Mouse (Mus musculus) limb, embryonic 13.5 days (tissue): ENCODE data around the gene Igfbp1. TPM values are rescaled to one million over a fixed set of nuclear protein-coding genes. Genes with fewer than 3 reads are reported as not detected.
"Not testable (repeated sequence)": the region's sequence is repeated elsewhere in the genome, so short reads cannot be mapped to it uniquely, and the experiment has no call there.

ENCODE experiments used
- ATAC-seq: fragments of 200-750 bp; cut with Nextera tagmentation; 2 replicates; pipeline ENCODE4 v1.8.0; 2017; ENCODE audit warnings: low read depth, moderate number of reproducible peaks, moderate TSS enrichment; ENCODE audit not compliant: low FRiP score
- H3K27ac ChIP-seq: fragments of 300-500 bp; sonication (generic); 2 replicates; pipeline ENCODE4 v1.5.1; 2015; ENCODE audit warnings: inconsistent platforms, mild to moderate bottlenecking, moderate library complexity
- H3K27me3 ChIP-seq: fragments of 300-500 bp; sonication (generic); 2 replicates; pipeline ENCODE4 v1.6.1; 2015; ENCODE audit warnings: mild to moderate bottlenecking, inconsistent platforms
- H3K36me3 ChIP-seq: fragments of 300-500 bp; sonication (generic); 2 replicates; pipeline ENCODE4 v1.6.1; 2015; ENCODE audit warnings: inconsistent platforms, mild to moderate bottlenecking, moderate library complexity
- H3K4me1 ChIP-seq: fragments of 300-500 bp; sonication (generic); 2 replicates; pipeline ENCODE4 v1.6.1; 2015; ENCODE audit warnings: inconsistent platforms
- H3K4me2 ChIP-seq: fragments of 300-500 bp; sonication (generic); replicated peaks from 2 replicates; pipeline ENCODE4 v1.6.1; 2015; ENCODE audit warnings: inconsistent platforms, mild to moderate bottlenecking, moderate library complexity
- H3K4me3 ChIP-seq: fragments of 300-500 bp; sonication (generic); 2 replicates; pipeline ENCODE4 v1.5.1; 2015; ENCODE audit warnings: moderate library complexity, mild to moderate bottlenecking, inconsistent platforms
- H3K9ac ChIP-seq: fragments of 300-500 bp; sonication (generic); 2 replicates; pipeline ENCODE4 v1.6.1; 2015; ENCODE audit warnings: mild to moderate bottlenecking, inconsistent platforms
- H3K9me3 ChIP-seq: fragments of 300-500 bp; sonication (generic); 2 replicates; pipeline ENCODE4 v1.6.1; 2016; ENCODE audit warnings: inconsistent platforms
- WGBS: fragments of 180-500 bp; shearing (Covaris S2); methylation state at CpG from one replicate; pipeline ENCODE4 v1.1.7; 2015; 5-methylcytosine and 5-hydroxymethylcytosine counted together
- polyA plus RNA-seq: library from polyadenylated mRNA; unstranded; fragments of >200 nt; fragmentation: Nextera tagmentation; extraction: Ambion mirVana; gene quantifications from 2 replicates; pipeline ENCODE4 v1.2.1, GENCODE M21; 2015

The Igfbp1 gene
- polyA plus RNA-seq, 1 experiment from 2014 or later = 3.6 TPM

GRCm38 (mm10) chr11:7214342-7214660, 16.7 kb downstream of the Igfbp1 start:
- Histone ChIP-seq H3K4me2 (peak overlapping the region; percentile 93), H3K27me3 (peaks cover 54% of the 10 kb centered on the region), H3K9me3 (no peaks in the 10 kb centered on the region), H3K9ac (peak overlapping the region; percentile 66; the same call in 1 of the 2 replicates), H3K4me3 (peak overlapping the region; percentile 68), H3K4me1 (peaks cover 31% of the 10 kb centered on the region), H3K36me3 (peaks cover 5% of the 10 kb centered on the region), H3K27ac (no peak overlapping the region; the same call in 1 of the 2 replicates)
- ATAC-seq = no peak
- under 1% methylated on average over 12 of the region's 12 CpGs for WGBS

DNA sequence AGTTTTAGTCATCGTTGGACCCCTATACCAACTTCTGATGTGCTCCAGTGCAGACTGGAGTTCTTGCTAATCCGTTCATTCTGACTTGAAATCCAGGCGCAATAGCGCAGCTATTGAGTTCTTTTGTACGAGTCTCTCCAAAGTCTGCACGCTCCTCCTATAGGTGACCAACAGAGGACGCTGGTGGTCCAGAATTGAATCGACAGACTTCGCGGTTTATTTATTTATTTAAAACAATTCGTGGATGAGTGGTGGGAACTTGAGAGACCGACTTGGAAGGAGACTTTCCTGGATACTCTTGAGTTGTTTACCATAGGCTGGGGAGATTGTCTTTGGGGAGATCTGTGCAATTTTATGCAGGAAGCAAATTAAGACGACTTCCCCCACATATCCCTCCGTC, 17.2 kb downstream of the Igfbp1 start:
- H3K27ac ChIP-seq = no peak overlapping the region
- WGBS = 9% methylated on average over 14 of the region's 14 CpGs
- peaks cover 54% of the 10 kb centered on the region for H3K27me3 ChIP-seq
- H3K36me3 ChIP-seq = peaks cover under 1% of the 10 kb centered on the region; the same call in 1 of the 2 replicates
- peaks cover 31% of the 10 kb centered on the region for H3K4me1 ChIP-seq
- H3K4me2 ChIP-seq = peak overlapping the region; percentile 93
- no peak for ATAC-seq
- H3K9me3 ChIP-seq = no peaks in the 10 kb centered on the region
- peak overlapping the region; percentile 68 for H3K4me3 ChIP-seq
- no peak overlapping the region for H3K9ac ChIP-seq

GRCm38 (mm10) chr11:7215703-7216102, 18.1 kb downstream of the Igfbp1 start:
- Histone ChIP-seq H3K4me2 (no peak overlapping the region), H3K4me1 (peaks cover 28% of the 10 kb centered on the region), H3K27me3 (peaks cover 53% of the 10 kb centered on the region), H3K9me3 (no peaks in the 10 kb centered on the region), H3K36me3 (no peaks in the 10 kb centered on the region), H3K27ac (no peak overlapping the region), H3K9ac (no peak overlapping the region), H3K4me3 (no peak overlapping the region)
- ATAC-seq = no peak
- 11% methylated on average over 8 of the region's 8 CpGs for WGBS

DNA sequence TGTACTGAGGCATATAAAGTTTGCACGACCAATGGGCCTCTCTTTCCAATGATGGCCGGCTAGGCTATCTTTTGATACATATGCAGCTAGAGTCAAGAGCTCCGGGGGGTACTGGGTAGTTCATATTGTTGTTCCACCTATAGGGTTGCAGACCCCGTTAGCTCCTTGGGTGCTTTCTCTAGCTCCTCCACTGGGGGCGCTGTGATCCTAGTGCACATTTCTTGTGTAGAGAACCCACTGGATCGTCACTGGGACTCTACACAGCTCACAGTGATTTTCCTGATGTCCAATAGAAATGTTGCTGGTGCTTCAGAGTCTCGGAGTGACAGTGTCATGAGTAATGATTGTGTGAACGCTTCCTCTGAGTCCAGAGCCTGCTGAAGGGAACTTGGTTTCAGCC, 24.2 kb downstream of the Igfbp1 start:
- not testable (repeated sequence) for H3K4me3 ChIP-seq, H3K27ac ChIP-seq, H3K4me2 ChIP-seq, H3K36me3 ChIP-seq, H3K9me3 ChIP-seq, H3K27me3 ChIP-seq, ATAC-seq, H3K4me1 ChIP-seq, H3K9ac ChIP-seq
- WGBS = 76% methylated on average over 8 of the region's 8 CpGs

DNA sequence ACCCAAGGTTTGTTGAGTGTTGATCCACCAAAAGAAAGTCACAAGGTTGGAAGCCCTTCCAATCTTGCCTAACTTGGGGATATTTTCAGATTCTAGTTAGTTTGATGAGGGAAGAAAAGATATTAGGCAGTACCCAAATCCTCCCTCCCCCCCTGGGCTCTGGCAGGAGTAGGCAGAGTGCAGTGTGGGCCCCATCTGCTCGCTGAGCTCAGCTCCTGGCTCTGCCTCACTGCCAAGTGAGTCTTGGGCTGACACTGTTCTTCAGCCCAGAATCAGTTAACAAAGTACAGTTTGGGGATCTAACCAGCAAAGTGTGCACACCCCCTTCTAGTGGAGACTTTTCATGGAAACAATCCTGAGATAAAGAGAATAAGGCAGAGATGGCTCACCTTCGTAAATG, 28.6 kb downstream of the Igfbp1 start:
- no peaks in the 10 kb centered on the region for H3K9me3 ChIP-seq
- no peak overlapping the region for H3K4me2 ChIP-seq
- WGBS = 47% methylated on average over 2 of the region's 2 CpGs

DNA sequence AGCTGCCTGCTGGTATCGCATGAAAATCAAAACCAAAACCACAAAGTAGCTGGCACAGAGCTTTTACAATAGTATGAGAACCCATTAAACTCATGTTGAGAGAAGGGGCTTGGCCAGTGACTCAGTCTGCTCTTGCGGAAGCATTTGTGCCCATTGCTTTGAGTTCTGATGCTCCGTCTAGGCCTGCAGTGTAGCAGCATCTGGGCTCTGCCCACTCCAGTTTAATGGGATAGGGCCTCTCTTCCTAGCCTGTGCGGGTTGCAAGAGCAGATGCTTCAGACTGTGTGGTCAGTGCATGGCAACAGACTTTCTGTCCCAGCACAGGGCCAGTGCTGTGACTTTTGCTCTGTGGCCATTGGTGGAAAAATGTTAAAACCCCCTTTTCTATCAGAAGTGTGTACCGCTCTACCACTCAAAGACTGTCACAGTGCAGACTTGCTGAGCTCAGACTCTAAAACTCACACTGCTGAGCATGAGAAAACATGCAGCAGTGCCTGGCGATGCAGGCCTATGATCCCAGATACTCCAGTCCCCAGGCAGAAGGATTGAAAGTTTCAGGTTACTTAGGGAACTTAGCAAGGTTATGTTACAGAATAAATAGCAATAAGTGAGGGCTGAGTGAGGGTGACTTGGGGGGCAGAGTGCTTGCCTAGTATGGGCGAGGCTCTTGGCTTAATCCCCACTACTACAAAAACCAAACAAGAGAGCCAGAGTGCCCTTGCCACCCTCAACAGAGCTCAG, 29.4 kb downstream of the Igfbp1 start:
- Histone ChIP-seq H3K9me3 (no peaks in the 10 kb centered on the region), H3K27me3 (no peaks in the 10 kb centered on the region), H3K9ac (no peak overlapping the region), H3K4me3 (no peak overlapping the region), H3K27ac (peak overlapping the region; percentile 62; the same call in 1 of the 2 replicates), H3K36me3 (no peaks in the 10 kb centered on the region), H3K4me2 (no peak overlapping the region), H3K4me1 (peaks cover 13% of the 10 kb centered on the region; the same call in 1 of the 2 replicates)
- WGBS = 68% methylated on average over 7 of the region's 7 CpGs
- peak; percentile 81 for ATAC-seq

More for the DNA sequence above, 28.6 kb downstream of the Igfbp1 start:
- H3K36me3 ChIP-seq = no peaks in the 10 kb centered on the region
- H3K4me1 ChIP-seq = peaks cover 13% of the 10 kb centered on the region; the same call in 1 of the 2 replicates
- no peak overlapping the region for H3K27ac ChIP-seq
- H3K4me3 ChIP-seq = no peak overlapping the region
- no peak overlapping the region for H3K9ac ChIP-seq
- no peaks in the 10 kb centered on the region for H3K27me3 ChIP-seq
- ATAC-seq = no peak

DNA sequence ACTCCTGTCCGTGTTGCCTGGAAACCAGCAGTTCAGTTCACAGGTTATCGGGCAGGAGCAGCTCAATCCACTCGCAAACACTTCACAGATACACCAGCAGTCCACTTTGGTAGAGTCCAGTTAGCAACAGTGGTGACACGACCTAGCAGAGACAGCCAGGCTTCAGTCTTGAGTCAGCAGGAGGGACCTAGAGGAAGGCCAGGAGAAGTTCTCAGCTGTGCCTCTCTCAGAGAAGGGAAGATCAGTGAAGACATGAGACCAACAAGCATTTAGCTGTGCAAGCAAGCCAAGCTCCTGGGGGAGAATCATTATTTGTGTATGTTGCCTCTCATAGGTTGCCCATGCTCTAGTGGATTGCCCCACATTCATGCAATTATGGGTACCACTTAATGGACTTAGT, 30.5 kb downstream of the Igfbp1 start:
- H3K27me3 ChIP-seq = no peaks in the 10 kb centered on the region
- H3K9me3 ChIP-seq = no peaks in the 10 kb centered on the region
- H3K4me1 ChIP-seq = peaks cover 13% of the 10 kb centered on the region; the same call in 1 of the 2 replicates
- no peak overlapping the region for H3K27ac ChIP-seq
- H3K4me2 ChIP-seq = no peak overlapping the region
- no peak overlapping the region for H3K9ac ChIP-seq
- 84% methylated on average over 4 of the region's 4 CpGs for WGBS
- ATAC-seq = no peak
- H3K36me3 ChIP-seq = no peaks in the 10 kb centered on the region
- H3K4me3 ChIP-seq = no peak overlapping the region

DNA sequence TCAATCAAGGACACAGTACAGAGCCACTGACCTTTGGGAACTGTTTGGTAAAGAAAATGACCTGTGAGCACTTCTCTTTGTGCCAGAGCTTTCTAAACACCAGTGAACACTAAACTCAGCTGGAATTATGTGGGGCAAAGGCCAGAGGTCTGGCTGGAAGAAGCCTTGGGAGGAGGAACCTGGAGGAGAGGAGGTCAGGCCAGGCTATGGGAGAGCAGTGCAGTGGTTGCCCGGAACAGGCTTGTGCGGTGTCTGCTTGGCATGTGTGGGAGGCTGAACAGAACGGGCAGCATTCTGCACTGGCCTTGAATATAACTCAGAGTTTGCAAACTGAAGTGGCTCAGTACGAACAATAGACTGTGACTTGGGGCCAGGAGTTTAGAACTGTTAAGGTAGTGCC, 32.4 kb downstream of the Igfbp1 start:
- ATAC-seq = no peak
- H3K27me3 ChIP-seq = no peaks in the 10 kb centered on the region

GRCm38 (mm10) chr11:7231958-7232357, 34.4 kb downstream of the Igfbp1 start:
- no peak for ATAC-seq

More for the DNA sequence above, 32.4 kb downstream of the Igfbp1 start:
- H3K27ac ChIP-seq = no peak overlapping the region
- WGBS = 81% methylated on average over 4 of the region's 4 CpGs
- no peak overlapping the region for H3K9ac ChIP-seq
- H3K4me3 ChIP-seq = no peak overlapping the region
- H3K9me3 ChIP-seq = no peaks in the 10 kb centered on the region
- peaks cover 18% of the 10 kb centered on the region; the same call in 1 of the 2 replicates for H3K4me1 ChIP-seq
- no peak overlapping the region for H3K4me2 ChIP-seq
- no peaks in the 10 kb centered on the region for H3K36me3 ChIP-seq

GRCm38 (mm10) chr11:7233333-7233732, 35.8 kb downstream of the Igfbp1 start:
- H3K27me3 ChIP-seq = no peaks in the 10 kb centered on the region
- no peak overlapping the region for H3K9ac ChIP-seq
- peaks cover 5% of the 10 kb centered on the region; the same call in 1 of the 2 replicates for H3K4me1 ChIP-seq
- H3K36me3 ChIP-seq = no peaks in the 10 kb centered on the region
- no peak overlapping the region for H3K27ac ChIP-seq
- H3K4me2 ChIP-seq = no peak overlapping the region
- H3K9me3 ChIP-seq = no peaks in the 10 kb centered on the region
- 82% methylated on average over 2 of the region's 2 CpGs for WGBS
- no peak for ATAC-seq
- no peak overlapping the region for H3K4me3 ChIP-seq

More at GRCm38 (mm10) chr11:7231958-7232357, 34.4 kb downstream of the Igfbp1 start:
- WGBS = 93% methylated on average over 4 of the region's 4 CpGs
- no peak overlapping the region for H3K27ac ChIP-seq
- no peaks in the 10 kb centered on the region for H3K36me3 ChIP-seq
- H3K4me2 ChIP-seq = no peak overlapping the region
- no peaks in the 10 kb centered on the region for H3K9me3 ChIP-seq
- H3K9ac ChIP-seq = no peak overlapping the region
- H3K27me3 ChIP-seq = no peaks in the 10 kb centered on the region
- no peak overlapping the region for H3K4me3 ChIP-seq
- peaks cover 12% of the 10 kb centered on the region; the same call in 1 of the 2 replicates for H3K4me1 ChIP-seq

- Histone ChIP-seq H3K36me3 (no peaks in the 10 kb centered on the region), H3K27me3 (no peaks in the 10 kb centered on the region), H3K27ac (no peak overlapping the region), H3K9me3 (no peaks in the 10 kb centered on the region), H3K4me2 (no peak overlapping the region), H3K4me1 (peaks cover 5% of the 10 kb centered on the region; the same call in 1 of the 2 replicates), H3K4me3 (no peak overlapping the region), H3K9ac (no peak overlapping the region)
- WGBS = 72% methylated on average over 1 of the region's 1 CpGs
- no peak for ATAC-seq
Measured at GRCm38 (mm10) chr11:7234436-7234835, 36.9 kb downstream of the Igfbp1 start.

- WGBS = 75% methylated on average over 3 of the region's 3 CpGs
- Histone ChIP-seq H3K4me2 (no peak overlapping the region), H3K4me3 (no peak overlapping the region), H3K27me3 (no peaks in the 10 kb centered on the region), H3K9me3 (no peaks in the 10 kb centered on the region), H3K27ac (no peak overlapping the region), H3K4me1 (peaks cover 5% of the 10 kb centered on the region; the same call in 1 of the 2 replicates), H3K36me3 (no peaks in the 10 kb centered on the region), H3K9ac (no peak overlapping the region)
- ATAC-seq = no peak
Measured at GRCm38 (mm10) chr11:7234981-7235609, 37.5 kb downstream of the Igfbp1 start.
